Mouse (Mus musculus) 3134 (cell line): ENCODE data around the gene Lamp2.
"Not testable (repeated sequence)": the region's sequence is repeated elsewhere in the genome, so short reads cannot be mapped to it uniquely, and the experiment has no call there.

Experiments
- DNase-seq: peaks from one replicate; pipeline ENCODE4 v3.0.0-alpha.2; 2011; ENCODE audit warnings: low spot score; ENCODE audit not compliant: insufficient read length; ENCODE audit errors: extremely low read depth

The Lamp2 gene

DNA sequence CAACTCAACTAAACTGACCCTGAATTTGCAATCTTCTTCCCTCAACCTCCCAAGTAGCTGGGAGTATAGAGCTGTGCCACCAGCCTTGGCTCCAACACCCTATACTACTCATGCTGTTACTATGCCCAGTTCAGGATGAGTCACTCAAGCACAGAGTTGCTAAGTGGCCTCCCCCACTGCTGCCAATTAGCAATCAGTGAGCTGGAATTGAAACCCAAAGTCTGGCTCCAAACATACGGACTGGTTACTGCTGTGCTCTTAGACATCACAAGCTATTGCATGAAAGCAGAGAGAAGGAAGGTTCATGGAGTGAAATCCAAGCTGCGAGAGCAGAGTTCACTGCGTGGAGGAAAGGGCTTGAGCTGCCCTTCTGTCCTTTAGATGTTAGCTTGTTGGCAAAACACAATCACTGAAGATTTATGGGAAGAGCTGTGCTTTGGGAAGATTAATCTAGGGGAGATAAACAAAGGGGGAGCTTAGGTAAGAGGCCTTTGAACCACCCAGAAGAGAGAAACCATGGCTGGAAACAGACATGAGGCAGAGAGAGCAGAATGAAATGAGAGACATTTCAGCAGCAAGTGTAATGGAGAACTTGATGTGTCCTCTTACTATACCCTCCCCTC is 27.3 kb downstream of the Lamp2 start:
- peak; percentile 48 for DNase-seq

DNA sequence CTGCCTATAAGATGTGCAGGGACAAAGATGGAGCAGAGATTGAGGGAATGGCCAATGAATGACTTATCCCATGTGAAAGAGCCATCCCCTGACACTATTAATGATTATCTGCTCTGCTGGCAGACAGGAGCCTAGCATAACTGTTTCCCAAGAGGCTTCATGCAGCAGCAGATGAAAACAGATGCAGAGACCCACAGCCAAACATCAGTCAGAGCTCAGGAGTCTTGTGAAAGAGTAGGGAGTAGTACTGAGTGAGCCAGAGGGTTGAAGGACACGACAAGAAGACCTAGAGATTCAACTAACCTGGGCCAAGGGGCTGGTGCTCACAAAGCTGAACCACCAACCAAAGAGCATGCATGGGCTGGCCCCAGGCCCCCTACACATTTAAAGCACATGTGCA is 30.2 kb downstream of the Lamp2 start:
- no peak for DNase-seq

GRCm38 (mm10) chrX:38423096-38423495 is 33.2 kb downstream of the Lamp2 start:
- DNase-seq, result no peak

DNA sequence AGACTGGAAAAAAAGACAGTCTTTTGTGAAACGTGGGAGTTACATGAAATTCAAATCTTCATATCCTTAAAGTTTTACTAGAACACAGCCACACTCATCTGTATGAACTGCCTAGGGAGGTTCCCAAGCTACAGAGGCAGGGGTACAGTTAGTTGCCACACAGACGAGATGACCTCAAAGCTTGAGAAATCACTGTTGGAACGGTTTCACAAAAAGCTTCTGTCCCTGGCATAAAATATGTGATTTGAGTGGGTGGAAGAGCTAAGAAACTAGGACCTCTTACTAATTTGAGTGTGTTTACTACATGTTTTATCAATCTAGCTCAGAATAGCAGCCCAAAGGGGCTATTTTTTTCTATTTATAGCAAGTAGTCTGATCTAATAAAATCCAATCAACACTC is 33.9 kb downstream of the Lamp2 start:
- DNase-seq, result no peak

DNA sequence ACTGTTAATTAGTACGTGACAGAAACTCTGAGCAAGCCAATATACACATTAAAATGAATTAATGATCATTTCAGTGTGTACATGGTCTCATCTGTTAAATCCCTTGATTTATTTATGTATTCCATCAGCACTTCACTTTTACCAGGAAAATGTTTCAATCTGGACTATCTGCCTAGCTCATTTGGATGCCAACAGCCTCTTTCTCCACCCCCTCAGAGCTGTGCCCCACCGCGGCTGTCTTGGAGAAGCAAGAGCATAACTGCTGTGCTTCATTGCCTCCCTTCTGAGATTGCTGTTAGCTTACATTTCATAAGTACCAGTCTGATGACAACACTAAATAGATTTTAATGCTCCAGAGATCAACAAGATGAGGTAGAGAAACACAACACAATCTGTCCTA is 52.4 kb downstream of the Lamp2 start:
- DNase-seq, result no peak

GRCm38 (mm10) chrX:38402981-38403380 is 53.3 kb downstream of the Lamp2 start:
- no peak for DNase-seq

GRCm38 (mm10) chrX:38402004-38402403 is 54.2 kb downstream of the Lamp2 start:
- no peak for DNase-seq

- no peak for DNase-seq
Observed at GRCm38 (mm10) chrX:38400616-38401015, 55.6 kb downstream of the Lamp2 start.

- no peak for DNase-seq
Observed at GRCm38 (mm10) chrX:38399671-38400070, 56.6 kb downstream of the Lamp2 start.

DNA sequence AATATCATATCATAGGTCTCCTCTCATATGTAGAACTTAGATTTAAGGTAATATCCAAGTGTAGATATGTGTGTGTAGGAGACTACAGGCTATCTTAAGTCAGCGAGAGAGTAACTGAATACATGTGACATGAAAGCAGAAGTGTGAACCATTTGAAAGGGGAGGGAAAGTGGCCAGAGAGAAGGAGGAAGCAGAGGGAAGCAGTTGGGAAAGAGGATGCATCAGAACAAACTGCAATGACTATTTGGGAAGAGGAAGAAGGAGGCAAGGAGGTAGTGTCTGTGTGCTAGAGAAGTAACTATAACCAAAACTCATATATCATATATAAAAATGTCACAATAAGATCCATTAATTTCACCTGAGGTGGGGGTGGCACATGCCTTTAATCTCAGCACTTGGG is 83.1 kb downstream of the Lamp2 start:
- not testable (repeated sequence) for DNase-seq

DNA sequence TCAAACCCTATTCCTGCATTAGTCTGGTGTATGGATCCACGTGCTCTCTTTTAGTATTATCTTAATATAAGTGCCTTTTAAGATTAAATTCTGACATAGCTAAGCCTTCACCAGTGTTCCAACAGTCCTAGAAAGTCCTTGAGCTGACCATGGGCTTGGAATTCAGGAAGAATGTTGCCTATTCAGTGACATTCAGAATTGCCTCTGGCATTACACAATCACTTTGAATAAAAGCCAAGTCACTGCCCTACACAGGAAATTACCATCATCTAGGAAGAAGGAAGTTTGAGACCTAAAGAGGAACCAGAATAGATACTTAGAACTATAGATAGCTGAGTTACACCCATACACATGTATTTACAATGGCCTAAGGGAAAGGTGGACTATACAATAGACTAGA is 91.6 kb downstream of the Lamp2 start:
- not testable (repeated sequence) for DNase-seq

DNA sequence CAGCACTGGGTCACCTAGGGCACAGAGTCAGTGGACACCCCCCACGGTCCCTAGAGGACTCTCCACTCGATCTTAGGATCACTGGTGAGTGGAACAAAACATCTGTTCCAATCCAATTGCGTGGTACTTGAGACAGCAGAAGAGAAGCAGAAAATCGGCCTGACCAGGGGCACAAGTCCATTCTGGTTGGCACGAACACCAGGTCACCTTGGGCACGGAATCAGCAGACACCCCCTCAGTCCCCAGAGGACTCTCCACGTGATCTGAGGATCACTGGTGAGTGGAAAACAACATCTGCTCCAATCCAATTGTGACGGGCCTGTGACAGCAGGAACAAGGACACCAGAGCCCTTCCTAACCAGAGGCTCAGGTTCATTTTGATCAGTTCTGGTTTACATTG is 94.2 kb downstream of the Lamp2 start:
- DNase-seq, result no peak
